Mouse (Mus musculus) heart, adult 2 months (tissue): ENCODE measurements at regions not wholly inside any gene's neighbourhood (a gene's known extent, or its start where the extent isn't known, plus 50 kb on each side); places are given as distances from the start of the nearest gene placed in this dataset.

ENCODE experiments used
- DNase-seq, 2 experiments: peaks; one replicate each; pipeline ENCODE4 v3.0.0; 2021
- H3K27ac ChIP-seq: fragments of 200-600 bp; 2 replicates; pipeline ENCODE4 v1.8.1; 2022
- H3K27me3 ChIP-seq: fragments of 200-500 bp; 2 replicates; pipeline ENCODE4 v1.6.1; 2012; ENCODE audit warnings: mild to moderate bottlenecking, low read length, inconsistent platforms, mixed read lengths; ENCODE audit not compliant: control insufficient read depth, insufficient read depth
- H3K36me3 ChIP-seq: fragments of 200-500 bp; 2 replicates; pipeline ENCODE4 v1.6.1; 2012; ENCODE audit warnings: low read length, inconsistent platforms; ENCODE audit not compliant: control insufficient read depth, insufficient read depth
- H3K4me1 ChIP-seq: fragments of 200-500 bp; 2 replicates; pipeline ENCODE4 v1.6.1; 2011; ENCODE audit warnings: low read length; ENCODE audit not compliant: control insufficient read depth, insufficient read depth
- H3K4me3 ChIP-seq: fragments of 200-600 bp; 2 replicates; pipeline ENCODE4 v1.8.1; 2022
- H3K79me2 ChIP-seq: fragments of 200-500 bp; replicated peaks from 2 replicates; pipeline ENCODE4 v1.6.1; 2012; ENCODE audit warnings: mild to moderate bottlenecking, inconsistent platforms, low read length, moderate library complexity, mixed read lengths; ENCODE audit not compliant: control insufficient read depth, insufficient read depth
- H3K9ac ChIP-seq: fragments of 200-500 bp; 2 replicates; pipeline ENCODE4 v1.6.1; 2012; ENCODE audit warnings: low read depth, mild to moderate bottlenecking, control low read depth, inconsistent platforms, low read length, mixed read lengths
- CTCF ChIP-seq: fragments of 200-600 bp; IDR thresholded peaks from 2 replicates; pipeline ENCODE4 v1.8.1; 2022; ENCODE audit warnings: antibody characterized with exemption, mild to moderate bottlenecking, moderate library complexity
- EP300 ChIP-seq: fragments of 200-500 bp; IDR thresholded peaks from 2 replicates; pipeline ENCODE4 v1.6.1; 2011; ENCODE audit warnings: low read depth, low read length, control low read depth; ENCODE audit not compliant: insufficient read depth
- POLR2A ChIP-seq: fragments of 200-500 bp; IDR thresholded peaks from 2 replicates; pipeline ENCODE4 v1.6.1; 2011; ENCODE audit warnings: mild to moderate bottlenecking, low read depth, low read length, control low read depth; ENCODE audit not compliant: insufficient read depth
- WGBS: fragments of 180-500 bp; shearing (Covaris S2); methylation state at CpG from one replicate; pipeline ENCODE4 v1.1.7; 2018; 5-methylcytosine and 5-hydroxymethylcytosine counted together
- intact Hi-C: fragments of 180-260 bp; cut with DNase I; formaldehyde crosslinking; loops from one replicate; pipeline ENCODE4 v1.15.1; 2025

DNA sequence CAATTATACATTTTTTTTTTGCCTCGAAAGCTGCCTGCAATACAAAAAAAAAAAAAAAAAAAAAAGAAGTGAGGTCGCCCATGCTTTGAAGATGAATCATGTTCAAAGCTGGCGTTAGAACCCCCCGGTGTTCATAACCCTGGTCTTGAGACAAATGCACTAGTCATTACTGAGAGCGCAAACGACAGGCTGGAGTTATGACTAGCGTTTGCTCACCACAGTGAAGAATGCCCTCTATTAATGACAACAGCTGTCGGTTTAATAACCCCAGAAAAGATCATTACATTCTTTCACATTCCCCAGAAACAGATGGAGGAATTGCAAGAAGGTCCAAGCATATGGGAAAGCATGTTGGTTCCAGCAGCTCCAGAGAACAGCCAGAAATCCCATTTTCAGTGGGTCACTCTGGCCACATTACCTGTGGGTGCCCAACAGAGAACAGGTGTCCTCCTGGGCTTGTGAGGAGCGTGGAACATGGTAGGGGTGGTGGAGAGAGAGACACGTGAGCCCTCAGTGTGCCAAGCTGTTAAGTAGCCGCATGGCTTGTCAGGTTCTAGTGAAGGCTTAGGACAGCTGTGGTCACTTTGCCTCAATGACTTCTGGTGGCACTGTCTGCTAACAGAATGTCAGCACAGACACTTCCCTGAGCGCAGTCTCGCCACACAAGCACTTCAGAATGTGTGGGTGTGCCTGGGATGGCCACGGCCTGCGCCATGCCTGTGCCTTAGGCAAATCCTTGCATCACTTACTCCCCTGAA, 60.4 kb downstream of the Aipl1 start:
- intact Hi-C loops, result no loop called here
- no peaks in the 10 kb centered on the region for H3K36me3 ChIP-seq
- DNase-seq, result no peak
- H3K79me2 ChIP-seq, result no peaks in the 10 kb centered on the region
- no peaks in the 10 kb centered on the region; the same call in 1 of the 2 replicates for H3K27me3 ChIP-seq
- H3K27ac ChIP-seq, result no peak overlapping the region
- no peak overlapping the region for H3K9ac ChIP-seq
- H3K4me1 ChIP-seq, result no peaks in the 10 kb centered on the region
- no peak overlapping the region for H3K4me3 ChIP-seq
- TF ChIP-seq CTCF (no peak), POLR2A (no peak), EP300 (no peak)
- 77% methylated on average over 15 of the region's 15 CpGs for WGBS

DNA sequence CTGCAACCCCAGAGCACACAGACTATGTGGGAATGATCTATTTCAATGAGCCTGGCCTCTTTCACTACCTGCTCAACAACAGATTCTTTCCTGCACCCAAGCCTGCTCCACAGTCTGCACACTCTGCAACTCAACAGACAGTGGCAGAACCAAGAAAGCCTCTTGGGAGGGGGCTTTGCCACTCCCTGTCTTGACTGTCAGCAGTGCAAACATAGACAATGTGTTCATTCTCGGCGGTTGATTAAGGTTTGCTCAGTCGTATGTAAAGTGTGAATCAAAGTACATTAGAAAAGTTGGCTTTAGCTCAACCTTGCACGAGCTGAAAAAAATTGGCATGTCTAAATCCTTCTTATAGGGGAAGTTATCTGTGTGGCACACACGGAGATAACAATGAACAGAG, 66.0 kb downstream of the Aipl1 start:
- Histone ChIP-seq H3K36me3 (no peaks in the 10 kb centered on the region), H3K27me3 (no peaks in the 10 kb centered on the region), H3K27ac (no peak overlapping the region), H3K4me1 (no peaks in the 10 kb centered on the region), H3K79me2 (no peaks in the 10 kb centered on the region), H3K4me3 (no peak overlapping the region), H3K9ac (no peak overlapping the region)
- intact Hi-C loops, result no loop called here
- no peak for TF ChIP-seq POLR2A
- TF ChIP-seq EP300, result no peak
- TF ChIP-seq CTCF, result no peak
- 59% methylated on average over 5 of the region's 5 CpGs for WGBS
- DNase-seq, result no peak

DNA sequence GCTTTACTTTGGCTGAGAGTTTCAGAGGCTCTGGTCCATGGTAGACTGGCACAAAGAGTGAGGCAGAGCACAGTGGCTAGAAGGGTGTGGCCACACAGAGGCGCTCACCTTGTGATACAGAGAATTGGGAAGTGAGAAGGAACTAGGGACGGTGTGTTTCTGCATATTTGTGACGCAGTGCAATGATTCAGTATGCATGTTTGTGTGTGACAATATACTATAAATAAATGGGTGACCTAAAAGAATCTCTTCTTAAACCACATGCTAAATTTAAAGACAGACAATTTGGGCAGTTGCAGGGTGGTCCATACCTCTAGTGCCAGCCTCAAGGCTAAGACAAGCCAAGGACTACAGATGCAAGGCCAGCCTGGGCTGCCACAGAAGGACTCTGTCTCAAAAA, 75.0 kb downstream of the Aipl1 start:
- H3K9ac ChIP-seq, result no peak overlapping the region
- H3K4me3 ChIP-seq, result no peak overlapping the region
- TF ChIP-seq POLR2A, result no peak
- TF ChIP-seq EP300, result no peak
- 71% methylated on average over 3 of the region's 3 CpGs for WGBS
- H3K27me3 ChIP-seq, result no peaks in the 10 kb centered on the region
- no peaks in the 10 kb centered on the region for H3K4me1 ChIP-seq
- intact Hi-C loops, result no loop called here
- H3K36me3 ChIP-seq, result no peaks in the 10 kb centered on the region
- no peak overlapping the region for H3K27ac ChIP-seq
- no peaks in the 10 kb centered on the region for H3K79me2 ChIP-seq
- DNase-seq, result no peak

DNA sequence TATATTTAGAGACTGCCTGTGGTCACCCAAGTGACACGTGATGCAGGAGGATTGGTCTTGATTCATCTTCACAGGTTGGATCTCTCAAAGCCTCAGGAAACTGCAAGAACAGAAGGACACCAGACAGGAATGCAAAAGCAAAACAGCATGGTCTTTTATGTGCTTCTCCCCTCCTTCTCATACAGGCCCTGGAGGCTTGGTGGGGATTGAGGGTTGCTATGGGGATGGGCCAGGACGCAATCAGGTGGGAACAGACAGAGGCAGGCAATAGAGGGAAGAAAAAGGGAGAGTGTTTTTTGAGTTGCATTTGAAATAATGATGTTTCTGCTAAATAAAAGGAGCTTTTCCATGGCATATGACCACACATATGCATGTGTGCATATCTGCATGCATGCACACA, 84.8 kb downstream of the Aipl1 start:
- H3K27me3 ChIP-seq, result no peaks in the 10 kb centered on the region
- no peak overlapping the region for H3K27ac ChIP-seq
- WGBS, result 73% methylated on average over 2 of the region's 2 CpGs
- no peak overlapping the region for H3K4me3 ChIP-seq
- H3K79me2 ChIP-seq, result no peaks in the 10 kb centered on the region
- H3K36me3 ChIP-seq, result no peaks in the 10 kb centered on the region
- TF ChIP-seq POLR2A (no peak), CTCF (no peak), EP300 (no peak)
- H3K9ac ChIP-seq, result no peak overlapping the region
- no peaks in the 10 kb centered on the region for H3K4me1 ChIP-seq
- no peak for DNase-seq
- intact Hi-C loops, result no loop called here

DNA sequence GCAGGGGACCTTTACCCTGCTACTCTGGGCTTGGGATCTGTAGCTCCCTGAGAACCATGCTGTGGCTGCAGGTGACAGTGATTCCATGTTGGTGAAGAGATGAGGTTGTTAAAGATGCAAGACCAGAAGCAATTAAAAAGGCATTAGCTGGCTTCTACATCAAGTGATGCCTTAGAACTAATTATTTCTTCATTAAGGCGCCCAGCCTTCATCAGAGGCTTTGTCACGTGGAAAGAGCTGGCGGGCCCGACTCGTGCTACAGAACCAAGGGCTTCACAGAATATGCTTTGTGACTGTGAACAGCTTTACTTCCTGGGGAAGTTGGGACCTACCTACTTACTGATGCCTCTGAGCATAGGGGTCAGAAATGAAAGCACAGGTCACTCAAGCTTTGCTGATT, 90.1 kb downstream of the Aipl1 start:
- Histone ChIP-seq H3K9ac (no peak overlapping the region), H3K4me1 (no peaks in the 10 kb centered on the region), H3K36me3 (no peaks in the 10 kb centered on the region), H3K27ac (no peak overlapping the region), H3K79me2 (no peaks in the 10 kb centered on the region), H3K27me3 (no peaks in the 10 kb centered on the region), H3K4me3 (no peak overlapping the region)
- no peak for DNase-seq
- TF ChIP-seq EP300 (no peak), POLR2A (no peak), CTCF (no peak)
- intact Hi-C loops, result no loop called here
- 76% methylated on average over 5 of the region's 5 CpGs for WGBS

DNA sequence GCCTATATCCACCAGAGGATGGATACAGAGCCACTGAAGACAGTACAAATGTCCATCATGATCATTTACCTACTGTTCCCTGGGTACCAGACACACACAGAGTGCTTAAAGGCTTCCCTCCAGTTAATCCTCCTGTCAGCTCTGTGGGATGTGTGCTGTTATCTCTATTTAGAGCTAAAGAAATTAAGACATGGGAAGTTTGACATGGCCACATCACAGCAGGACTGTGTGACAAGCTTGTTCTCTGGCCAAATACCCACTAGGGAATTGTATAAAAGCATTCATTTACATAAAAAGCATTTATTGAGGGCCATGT, 92.3 kb downstream of the Aipl1 start:
- H3K27me3 ChIP-seq, result no peaks in the 10 kb centered on the region
- intact Hi-C loops, result no loop called here
- no peak for DNase-seq
- no peak overlapping the region for H3K27ac ChIP-seq
- TF ChIP-seq POLR2A (no peak), EP300 (no peak), CTCF (no peak)
- no peaks in the 10 kb centered on the region for H3K4me1 ChIP-seq
- H3K4me3 ChIP-seq, result no peak overlapping the region
- no peaks in the 10 kb centered on the region for H3K36me3 ChIP-seq
- H3K9ac ChIP-seq, result no peak overlapping the region
- no peaks in the 10 kb centered on the region for H3K79me2 ChIP-seq
